Mouse (Mus musculus): ENCODE data around the gene Gjb5. TPM values are rescaled to one million over a fixed set of nuclear protein-coding genes. Genes with fewer than 3 reads are reported as not detected.

The Gjb5 gene
- polyA plus RNA-seq, 1 experiment from 2014 or later = 0.37 TPM

Other genes starting within 250 kb of the Gjb5 start
- 12.6 and 13.9 TPM in 2 replicates for gene Tmem35b, start 234.5 kb downstream of the Gjb5 start, polyA plus RNA-seq (2015; fragmentation: Nextera tagmentation; extraction: Ambion mirVana)
- gene Dlgap3, start 189.0 kb downstream of the Gjb5 start, polyA plus RNA-seq (2015; fragmentation: Nextera tagmentation; extraction: Ambion mirVana) = 0.45 and 0.57 TPM in 2 replicates
- 57.3 and 61.5 TPM in 2 replicates for gene Smim12, start 114.4 kb downstream of the Gjb5 start, polyA plus RNA-seq (2015; fragmentation: Nextera tagmentation; extraction: Ambion mirVana)
- 29.5 and 32.9 TPM in 2 replicates for gene Gja4, start 44.1 kb downstream of the Gjb5 start, polyA plus RNA-seq (2015; fragmentation: Nextera tagmentation; extraction: Ambion mirVana)
- gene Gjb3, start 27.3 kb downstream of the Gjb5 start, polyA plus RNA-seq (2015; fragmentation: Nextera tagmentation; extraction: Ambion mirVana) = not detected in 2 replicates
- 0.23 TPM in 1 of 2 replicates, not detected in the other for gene Gjb4, start 4.1 kb downstream of the Gjb5 start, polyA plus RNA-seq (2015; fragmentation: Nextera tagmentation; extraction: Ambion mirVana)

Measured in heart, embryonic 13.5 days (tissue).